Mouse (Mus musculus) embryonic facial prominence, embryonic 13.5 days (tissue): Measurements from ENCODE around the gene Hint3. TPM values are rescaled to one million over a fixed set of nuclear protein-coding genes. Genes with fewer than 3 reads are reported as not detected.
"Not testable (repeated sequence)": the region's sequence is repeated elsewhere in the genome, so short reads cannot be mapped to it uniquely, and the experiment has no call there.

Source experiments
- ATAC-seq: fragments of 200-750 bp; cut with Nextera tagmentation; 2 replicates; pipeline ENCODE4 v1.8.0; 2017; ENCODE audit warnings: low read depth; ENCODE audit not compliant: insufficient number of reproducible peaks, insufficient read depth, low FRiP score, low TSS enrichment
- H3K27ac ChIP-seq: fragments of 300-500 bp; sonication (generic); 2 replicates; pipeline ENCODE4 v1.5.1; 2015; ENCODE audit warnings: moderate library complexity, mild to moderate bottlenecking, inconsistent platforms
- H3K27me3 ChIP-seq: fragments of 300-500 bp; sonication (generic); 2 replicates; pipeline ENCODE4 v1.6.1; 2015; ENCODE audit warnings: mild to moderate bottlenecking, inconsistent platforms
- H3K36me3 ChIP-seq: fragments of 300-500 bp; sonication (generic); 2 replicates; pipeline ENCODE4 v1.6.1; 2015; ENCODE audit warnings: mild to moderate bottlenecking, inconsistent platforms
- H3K4me1 ChIP-seq: fragments of 300-500 bp; sonication (generic); 2 replicates; pipeline ENCODE4 v1.6.1; 2015; ENCODE audit warnings: inconsistent platforms
- H3K4me2 ChIP-seq: fragments of 300-500 bp; sonication (generic); 2 replicates; pipeline ENCODE4 v1.6.1; 2015; ENCODE audit warnings: moderate library complexity, mild to moderate bottlenecking, inconsistent platforms
- H3K4me3 ChIP-seq: fragments of 300-500 bp; sonication (generic); 2 replicates; pipeline ENCODE4 v1.5.1; 2015; ENCODE audit warnings: mild to moderate bottlenecking, inconsistent platforms
- H3K9ac ChIP-seq: fragments of 300-500 bp; sonication (generic); 2 replicates; pipeline ENCODE4 v1.6.1; 2015; ENCODE audit warnings: mild to moderate bottlenecking, inconsistent platforms
- H3K9me3 ChIP-seq: fragments of 300-500 bp; sonication (generic); 2 replicates; pipeline ENCODE4 v1.6.1; 2016; ENCODE audit warnings: inconsistent platforms
- WGBS: fragments of 180-500 bp; shearing (Covaris S2); methylation state at CpG from one replicate; pipeline ENCODE4 v1.1.7; 2015; ENCODE audit warnings: mixed read lengths; 5-methylcytosine and 5-hydroxymethylcytosine counted together
- polyA plus RNA-seq: library from polyadenylated mRNA; unstranded; fragments of >200 nt; fragmentation: Nextera tagmentation; extraction: Ambion mirVana; gene quantifications from 2 replicates; pipeline ENCODE4 v1.2.1, GENCODE M21; 2015

The Hint3 gene
- polyA plus RNA-seq: 17.7 and 22.1 TPM in 2 replicates

DNA sequence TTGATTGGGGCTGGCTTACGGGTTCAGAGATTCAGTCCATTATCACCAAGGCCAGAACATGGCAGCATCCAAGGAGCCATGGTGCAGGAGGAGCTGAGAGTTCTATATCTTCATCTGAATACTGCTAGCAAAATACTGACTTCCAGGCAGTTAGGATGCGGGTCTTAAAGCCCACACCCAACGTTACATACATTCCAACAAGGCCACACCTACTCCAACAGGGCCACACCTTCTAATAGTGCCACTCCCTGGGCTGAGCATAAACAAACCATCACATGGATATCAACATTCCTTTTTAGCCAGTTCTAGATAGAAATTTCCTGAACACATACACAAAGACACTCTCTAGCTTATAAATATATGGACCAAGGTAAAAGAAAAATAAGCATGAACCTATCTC lies at the start of gene Hint3:
Gene Hint3, minus strand, starts transcription at position 120 of the 400 bp plus-strand sequence.
- Histone ChIP-seq H3K27me3 (no peaks in the 10 kb centered on the region), H3K9ac (no peak within 1 kb of the TSS), H3K27ac (no peak within 1 kb of the TSS), H3K4me2 (no peak within 1 kb of the TSS), H3K36me3 (no peaks in the 10 kb centered on the region), H3K4me3 (no peak within 1 kb of the TSS), H3K9me3 (no peaks in the 10 kb centered on the region), H3K4me1 (no peaks in the 10 kb centered on the region)
- 82% methylated on average over 3 of the region's 3 CpGs for WGBS
- no peak for ATAC-seq

DNA sequence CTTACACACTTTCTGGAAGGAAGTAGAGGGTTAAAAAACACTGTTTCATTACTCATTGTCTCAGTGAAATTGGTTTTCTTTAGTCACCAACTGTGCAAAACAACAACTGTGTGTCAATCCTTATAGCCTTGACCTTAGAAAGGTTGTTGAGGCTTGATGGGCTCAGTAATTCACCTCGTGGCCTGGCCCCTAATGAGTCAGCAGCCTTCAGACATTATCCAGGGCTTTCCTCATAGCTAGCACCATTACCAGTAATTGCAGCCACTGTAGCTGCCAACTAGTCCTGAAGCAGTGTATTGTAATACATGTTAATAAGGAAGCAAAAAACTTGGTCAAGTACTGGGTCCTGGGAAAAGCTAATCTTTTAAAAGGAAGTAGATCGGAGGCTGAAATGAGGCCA lies 48.6 kb upstream of the Hint3 start:
- no peaks in the 10 kb centered on the region for H3K9me3 ChIP-seq
- no peaks in the 10 kb centered on the region; the same call in 1 of the 2 replicates for H3K36me3 ChIP-seq
- no peaks in the 10 kb centered on the region for H3K27me3 ChIP-seq
- ATAC-seq: no peak
- 84% methylated on average over 2 of the region's 2 CpGs for WGBS
- no peak overlapping the region for H3K4me2 ChIP-seq
- no peak overlapping the region for H3K4me3 ChIP-seq
- H3K27ac ChIP-seq: no peak overlapping the region
- no peaks in the 10 kb centered on the region for H3K4me1 ChIP-seq
- no peak overlapping the region for H3K9ac ChIP-seq

DNA sequence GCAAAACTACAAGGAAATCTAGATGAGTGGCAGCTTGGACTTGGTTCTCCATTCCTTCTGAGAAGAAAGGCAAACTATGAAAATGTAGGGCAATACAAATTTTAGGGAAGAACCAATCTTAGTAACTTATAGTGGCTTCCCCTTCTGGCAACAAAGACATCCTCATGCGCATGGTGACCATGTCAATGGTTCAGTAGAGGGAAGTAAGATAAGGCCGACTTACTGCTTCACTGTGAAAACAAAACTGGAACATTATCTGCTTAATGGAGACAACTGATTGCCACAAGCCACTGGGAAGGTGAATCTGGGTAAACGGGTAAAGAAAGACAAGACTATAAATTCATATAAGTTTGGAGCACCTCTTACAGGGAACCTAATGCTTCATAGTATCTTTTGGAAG lies 45.4 kb upstream of the Hint3 start:
- 90% methylated on average over 3 of the region's 3 CpGs for WGBS
- H3K9me3 ChIP-seq: no peaks in the 10 kb centered on the region

DNA sequence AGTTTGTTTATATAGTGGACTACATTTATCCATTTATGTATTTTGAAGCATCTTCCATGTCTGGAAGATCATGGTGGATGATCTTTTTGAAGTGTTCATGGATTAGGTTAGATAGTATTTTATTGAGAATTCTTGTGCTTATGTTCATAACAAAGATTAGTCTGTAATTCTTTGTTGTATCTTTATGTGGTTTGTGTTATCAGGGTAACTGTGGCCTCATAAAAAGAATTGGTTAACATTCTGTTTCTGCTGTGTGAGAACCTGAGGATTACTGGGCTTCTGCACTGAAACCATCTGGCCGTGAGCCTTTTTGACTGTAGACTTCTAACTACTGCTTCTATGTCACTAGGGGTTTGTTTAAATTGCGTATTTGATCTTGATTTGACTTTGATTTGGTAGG lies 37.1 kb upstream of the Hint3 start:
- no peaks in the 10 kb centered on the region for H3K27me3 ChIP-seq
- H3K9me3 ChIP-seq: no peaks in the 10 kb centered on the region
- 86% methylated on average over 2 of the region's 2 CpGs for WGBS
- no peak overlapping the region for H3K27ac ChIP-seq
- H3K36me3 ChIP-seq: peaks cover 17% of the 10 kb centered on the region
- H3K4me2 ChIP-seq: no peak overlapping the region
- no peak overlapping the region for H3K4me3 ChIP-seq
- no peaks in the 10 kb centered on the region for H3K4me1 ChIP-seq
- ATAC-seq: no peak
- H3K9ac ChIP-seq: no peak overlapping the region

More for the DNA sequence above, 45.4 kb upstream of the Hint3 start:
- Histone ChIP-seq H3K4me3 (no peak overlapping the region), H3K27ac (no peak overlapping the region), H3K9ac (no peak overlapping the region), H3K27me3 (no peaks in the 10 kb centered on the region), H3K36me3 (peaks cover 13% of the 10 kb centered on the region), H3K4me1 (no peaks in the 10 kb centered on the region), H3K4me2 (no peak overlapping the region)
- ATAC-seq: no peak

DNA sequence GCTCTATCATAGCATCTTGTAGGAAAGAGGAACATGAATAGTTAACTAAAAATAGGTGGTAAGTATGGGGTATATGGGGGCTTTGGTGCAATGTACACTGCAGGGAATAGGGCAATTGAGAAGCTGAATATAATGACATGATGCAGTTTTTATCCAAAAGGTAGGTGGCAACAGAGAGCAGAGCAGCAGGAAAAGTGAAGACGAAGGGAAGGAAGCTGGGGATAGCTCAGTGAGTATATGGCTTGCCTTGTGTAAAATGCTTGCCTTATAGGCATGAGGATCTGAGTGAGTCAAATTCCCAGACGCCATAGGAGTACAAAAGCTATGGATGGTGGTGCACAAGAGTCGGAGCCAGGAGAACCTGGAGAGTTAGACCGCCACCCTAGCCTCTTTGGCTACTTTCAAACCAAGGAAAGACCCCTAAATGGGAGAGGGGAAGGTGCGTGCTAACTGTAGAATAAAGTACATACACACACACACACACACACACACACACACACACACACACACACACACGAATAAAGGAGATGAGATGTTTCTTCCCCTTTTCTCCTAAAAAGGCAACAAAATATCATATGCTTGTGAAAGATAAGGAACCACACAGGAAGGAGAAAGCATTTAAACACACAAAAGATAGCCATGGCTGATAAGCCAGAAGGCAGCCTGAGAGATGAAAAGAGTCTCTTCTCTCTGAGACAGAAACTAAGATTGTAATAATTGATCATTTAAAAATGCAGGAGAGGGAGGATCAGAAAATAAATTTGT lies 31.3 kb upstream of the Hint3 start:
- Histone ChIP-seq H3K27me3 (no peaks in the 10 kb centered on the region), H3K9ac (no peak overlapping the region), H3K4me1 (peaks cover 6% of the 10 kb centered on the region; the same call in 1 of the 2 replicates), H3K36me3 (peaks cover 31% of the 10 kb centered on the region), H3K27ac (no peak overlapping the region), H3K9me3 (no peaks in the 10 kb centered on the region), H3K4me2 (no peak overlapping the region), H3K4me3 (no peak overlapping the region)
- WGBS: 87% methylated on average over 6 of the region's 6 CpGs
- ATAC-seq: no peak

DNA sequence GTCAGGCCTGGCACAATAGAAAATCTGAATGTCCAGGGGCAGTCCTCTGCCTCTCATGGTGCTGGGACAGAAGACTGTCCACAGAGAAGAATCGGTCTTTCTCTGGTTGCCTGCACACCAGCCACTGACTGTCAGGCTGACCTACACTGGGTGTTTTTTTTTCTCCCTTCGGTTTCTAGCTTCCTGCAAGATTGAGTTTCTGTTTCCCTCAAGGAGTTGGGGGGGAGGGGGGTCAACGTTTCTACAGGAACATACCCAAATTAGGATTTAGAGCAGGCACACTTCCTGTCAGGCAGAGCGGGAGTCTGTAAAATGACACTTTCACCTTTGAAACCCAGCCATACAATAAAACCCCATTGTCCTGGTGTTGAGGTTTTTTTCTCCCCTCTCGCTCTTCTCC lies 26.2 kb upstream of the Hint3 start:
- Histone ChIP-seq H3K4me3 (peak overlapping the region; percentile 37), H3K9ac (peak overlapping the region; percentile 62), H3K4me2 (peak overlapping the region; percentile 58), H3K4me1 (peaks cover 11% of the 10 kb centered on the region; the same call in 1 of the 2 replicates), H3K27me3 (no peaks in the 10 kb centered on the region), H3K27ac (peak overlapping the region; percentile 55; the same call in 1 of the 2 replicates), H3K9me3 (no peaks in the 10 kb centered on the region), H3K36me3 (peaks cover 35% of the 10 kb centered on the region)
- no peak for ATAC-seq
- 1% methylated on average over 5 of the region's 5 CpGs for WGBS

DNA sequence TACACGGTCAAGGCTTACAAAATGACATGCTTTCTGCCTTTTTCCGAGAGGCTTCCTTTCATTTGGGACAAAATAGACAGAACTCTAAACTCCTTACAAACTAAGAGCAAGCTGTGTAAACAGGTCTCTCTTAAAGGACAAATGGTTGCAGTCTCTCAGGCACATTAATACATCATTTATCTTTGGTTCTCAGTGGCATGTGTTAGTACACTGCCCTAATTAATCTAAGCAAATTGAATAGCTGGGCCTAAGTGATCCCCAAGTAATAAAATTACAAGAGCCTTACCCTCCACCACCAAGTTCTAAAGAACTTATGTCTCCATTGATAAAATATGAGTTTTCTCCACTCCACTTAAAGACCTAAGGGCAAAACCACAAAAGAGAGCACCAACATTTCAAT lies 18.2 kb upstream of the Hint3 start:
- H3K4me3 ChIP-seq: no peak overlapping the region
- ATAC-seq: no peak
- 56% methylated on average over 2 of the region's 2 CpGs for WGBS
- no peak overlapping the region for H3K9ac ChIP-seq
- no peaks in the 10 kb centered on the region for H3K27me3 ChIP-seq
- no peaks in the 10 kb centered on the region for H3K9me3 ChIP-seq
- no peak overlapping the region for H3K27ac ChIP-seq
- no peak overlapping the region for H3K4me2 ChIP-seq
- no peaks in the 10 kb centered on the region for H3K4me1 ChIP-seq
- H3K36me3 ChIP-seq: peaks cover 20% of the 10 kb centered on the region

DNA sequence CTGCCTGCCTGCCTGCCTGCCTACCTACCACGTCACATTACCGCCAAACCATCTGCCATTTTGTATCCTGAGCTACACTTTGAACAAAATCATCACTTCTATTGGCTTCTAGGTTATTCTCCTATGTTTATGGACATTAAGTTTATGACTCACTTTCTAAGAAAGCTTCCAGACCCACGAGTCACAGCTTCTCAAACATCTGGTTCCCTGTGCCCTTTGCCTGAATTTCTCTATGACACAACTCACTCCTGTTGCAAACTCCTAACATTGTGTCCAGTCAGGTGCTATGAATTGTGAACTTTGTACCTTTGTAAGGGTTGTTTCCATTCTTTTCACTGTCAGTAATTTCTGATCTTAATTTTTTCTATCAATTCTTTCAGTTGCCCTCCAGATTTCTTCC lies 8.8 kb upstream of the Hint3 start:
- Histone ChIP-seq H3K4me3 (no peak overlapping the region), H3K27ac (no peak overlapping the region), H3K4me2 (no peak overlapping the region), H3K4me1 (no peaks in the 10 kb centered on the region), H3K27me3 (no peaks in the 10 kb centered on the region), H3K36me3 (no peaks in the 10 kb centered on the region), H3K9me3 (no peaks in the 10 kb centered on the region), H3K9ac (no peak overlapping the region)
- 83% methylated on average over 3 of the region's 3 CpGs for WGBS
- no peak for ATAC-seq

DNA sequence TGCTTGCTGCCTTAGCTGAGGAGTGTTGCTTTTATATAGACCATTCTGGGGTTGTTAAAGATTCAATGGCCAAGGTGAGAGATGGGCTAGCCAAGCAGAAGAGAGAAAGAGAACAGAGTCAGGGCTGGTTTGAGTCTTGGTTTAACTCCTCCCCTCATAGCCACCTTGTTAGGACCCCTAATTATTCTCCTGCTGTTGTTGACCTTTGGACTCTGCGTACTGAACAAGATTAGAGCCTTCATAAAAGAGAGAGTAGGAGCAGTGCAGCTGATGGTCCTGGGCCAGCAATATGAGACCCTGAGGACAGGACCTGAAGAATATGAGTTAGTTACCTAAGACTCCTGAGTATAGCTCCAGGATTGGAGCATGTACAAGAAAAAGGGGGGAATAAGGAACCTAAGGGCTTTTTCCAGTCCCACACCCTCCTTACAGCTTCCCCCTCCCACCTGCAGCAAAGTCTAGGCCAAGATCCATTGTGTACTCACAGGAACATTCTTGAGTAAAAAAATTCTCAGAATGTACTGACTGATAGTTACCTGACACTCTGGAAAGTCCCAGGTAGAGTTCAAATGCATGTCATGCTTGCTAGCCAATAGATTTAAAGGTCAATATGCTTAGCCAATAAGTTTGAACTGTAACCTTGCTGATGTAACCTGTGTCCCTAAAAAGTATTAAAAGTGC lies 7.2 kb upstream of the Hint3 start:
- H3K27me3 ChIP-seq, H3K27ac ChIP-seq, H3K4me2 ChIP-seq, H3K4me3 ChIP-seq, ATAC-seq, H3K4me1 ChIP-seq, H3K9ac ChIP-seq, H3K36me3 ChIP-seq, H3K9me3 ChIP-seq: not testable (repeated sequence)
- 71% methylated on average over 1 of the region's 1 CpGs for WGBS

DNA sequence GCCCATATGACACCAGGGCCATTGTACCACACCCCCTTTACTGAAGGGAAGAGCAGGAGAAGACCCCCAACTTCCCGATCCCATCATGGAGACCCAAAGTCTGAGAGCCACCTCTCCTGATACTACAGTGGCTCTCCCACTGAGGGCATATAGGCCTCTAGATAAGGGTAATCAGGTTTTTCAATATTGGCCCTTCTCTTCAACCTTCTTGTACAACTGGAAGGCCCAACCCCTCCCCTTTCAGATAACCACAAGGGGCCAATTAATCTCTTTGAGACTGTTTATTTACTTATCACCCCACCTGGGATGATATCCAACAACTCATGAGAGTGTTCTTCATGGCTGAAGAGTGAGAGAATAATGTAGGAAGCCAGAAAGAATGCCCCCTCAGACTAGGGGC lies 3.3 kb upstream of the Hint3 start:
- H3K36me3 ChIP-seq: no peaks in the 10 kb centered on the region
- H3K4me1 ChIP-seq: no peaks in the 10 kb centered on the region
- no peak overlapping the region for H3K4me3 ChIP-seq
- no peak for ATAC-seq
- 96% methylated on average over 1 of the region's 1 CpGs for WGBS
- H3K4me2 ChIP-seq: no peak overlapping the region
- H3K9me3 ChIP-seq: no peaks in the 10 kb centered on the region
- no peak overlapping the region for H3K27ac ChIP-seq
- H3K27me3 ChIP-seq: no peaks in the 10 kb centered on the region
- no peak overlapping the region for H3K9ac ChIP-seq

DNA sequence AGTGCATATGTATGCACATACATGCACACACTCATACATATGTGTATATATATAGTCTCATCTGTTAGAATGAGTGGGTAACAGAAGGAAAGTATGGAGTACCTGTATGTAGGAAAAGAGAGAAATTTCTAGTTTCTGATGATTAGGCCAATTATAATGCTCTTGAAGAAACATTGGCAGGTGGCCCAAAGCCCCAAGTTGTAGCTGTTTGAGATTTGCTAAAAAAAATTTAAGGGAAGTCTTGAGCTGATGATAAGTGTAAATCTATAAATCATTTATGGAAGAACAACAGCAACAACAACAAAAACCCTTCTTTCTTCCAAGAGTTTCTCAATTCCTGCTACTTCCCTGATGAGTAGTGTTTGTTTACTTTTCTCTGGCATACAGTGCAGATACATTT lies 545 bp upstream of the Hint3 start:
- Histone ChIP-seq H3K9ac (no peak overlapping the region), H3K4me3 (no peak overlapping the region), H3K4me2 (no peak overlapping the region), H3K27ac (no peak overlapping the region), H3K9me3 (no peaks in the 10 kb centered on the region), H3K36me3 (no peaks in the 10 kb centered on the region), H3K4me1 (no peaks in the 10 kb centered on the region), H3K27me3 (no peaks in the 10 kb centered on the region)
- ATAC-seq: no peak

DNA sequence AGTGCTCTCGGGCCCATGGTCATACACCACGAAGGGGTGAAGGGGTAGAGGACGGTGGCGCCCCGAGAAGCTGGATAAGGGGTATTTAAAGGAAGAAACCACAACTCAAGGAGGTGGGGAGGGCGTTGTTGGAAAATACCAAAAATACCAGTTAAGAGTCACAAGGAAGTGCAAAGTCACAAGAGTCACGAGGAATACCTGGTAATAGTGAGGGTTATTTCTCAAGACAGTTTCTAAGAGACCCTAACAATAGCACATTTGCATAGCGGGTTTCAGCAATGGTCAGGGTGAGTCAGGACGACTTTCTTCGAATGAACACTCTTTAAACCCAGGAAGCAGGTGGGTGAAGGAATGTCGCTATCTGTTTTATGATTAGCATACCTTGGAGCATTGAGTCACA lies 988 bp downstream of the Hint3 start:
- H3K9ac ChIP-seq, H3K36me3 ChIP-seq, H3K4me1 ChIP-seq, ATAC-seq, H3K9me3 ChIP-seq, H3K4me2 ChIP-seq, H3K27ac ChIP-seq, H3K27me3 ChIP-seq, H3K4me3 ChIP-seq: not testable (repeated sequence)
- WGBS: 92% methylated on average over 11 of the region's 11 CpGs
